Mouse (Mus musculus): ENCODE measurements around the gene Cyp2a4. TPM values are rescaled to one million over a fixed set of nuclear protein-coding genes. Genes with fewer than 3 reads are reported as not detected.
"Not testable (repeated sequence)": the region's sequence is repeated elsewhere in the genome, so short reads cannot be mapped to it uniquely, and the experiment has no call there.

Gene Cyp2a4
- total and polyA plus RNA-seq, 3 experiments: not detected

- H3K79me2 ChIP-seq (replicated peaks; ENCODE audit: control insufficient read depth, extremely low read depth, insufficient read depth, poor library complexity, severe bottlenecking); H3K27ac ChIP-seq (ENCODE audit: insufficient read depth, low read depth); H3K9me3 ChIP-seq (replicated peaks; ENCODE audit: low read length); H3K4me3 ChIP-seq (replicated peaks in 1 of 3; ENCODE audit: low read depth in 2 of 3, low read length in 2 of 3, poor library complexity in 1 of 3); H3K4me2 ChIP-seq (ENCODE audit: insufficient read depth, low read depth, poor library complexity, severe bottlenecking); H3K9ac ChIP-seq (ENCODE audit: insufficient read depth, low read depth); H3K36me3 ChIP-seq (replicated peaks in 1 of 2; ENCODE audit: control insufficient read depth in 1 of 2, insufficient read depth in 1 of 2, low read length in 1 of 2); dilution Hi-C loops (cut with MboI; ENCODE audit: extremely low pct_ligation_motif_present, extremely low pct_unique_long_range_greater_than_20kb, low sequenced_read_pairs); in situ Hi-C loops (cut with MboI; ENCODE audit: low pct_ligation_motif_present, low pct_unique_long_range_greater_than_20kb, low sequenced_read_pairs); H3K27me3 ChIP-seq (replicated peaks); H3K4me1 ChIP-seq (ENCODE audit: control insufficient read depth in 1 of 2, insufficient read depth in 2 of 2): not testable (repeated sequence)
- peak; percentile 19 for DNase-seq (ENCODE audit: extremely low read depth)
- TF ChIP-seq CTCF (conservative IDR thresholded peaks at IDR 0.05 in 1 of 2, IDR thresholded peaks at IDR 0.05 in 1 of 2; ENCODE audit: low read depth in 2 of 2, low read length in 2 of 2) (peak; percentile 16 to 60; a peak in 3 of 4 replicates), RAD21 (IDR thresholded peaks at IDR 0.05; ENCODE audit: low read depth, low read length) (peak; percentile 41), SMC3 (IDR thresholded peaks at IDR 0.05; ENCODE audit: low read depth, low read length) (peak; percentile 45)
These were observed 13.4 kb downstream of the Cyp2a4 start for GRCm38 (mm10) chr7:26320361-26320760.

GRCm38 (mm10) chr7:26350177-26350576 is 43.2 kb downstream of the Cyp2a4 start:
- H3K4me3 ChIP-seq (replicated peaks in 1 of 3; ENCODE audit: low read depth in 2 of 3, low read length in 2 of 3, poor library complexity in 1 of 3); DNase-seq (ENCODE audit: extremely low read depth); H3K4me2 ChIP-seq (ENCODE audit: insufficient read depth, low read depth, poor library complexity, severe bottlenecking); H3K9ac ChIP-seq (ENCODE audit: insufficient read depth, low read depth); H3K27me3 ChIP-seq (replicated peaks); in situ Hi-C loops (cut with MboI; ENCODE audit: low pct_ligation_motif_present, low pct_unique_long_range_greater_than_20kb, low sequenced_read_pairs); H3K79me2 ChIP-seq (replicated peaks; ENCODE audit: control insufficient read depth, extremely low read depth, insufficient read depth, poor library complexity, severe bottlenecking); H3K4me1 ChIP-seq (ENCODE audit: control insufficient read depth in 1 of 2, insufficient read depth in 2 of 2); H3K9me3 ChIP-seq (replicated peaks; ENCODE audit: low read length); H3K27ac ChIP-seq (ENCODE audit: insufficient read depth, low read depth); dilution Hi-C loops (cut with MboI; ENCODE audit: extremely low pct_ligation_motif_present, extremely low pct_unique_long_range_greater_than_20kb, low sequenced_read_pairs); H3K36me3 ChIP-seq (replicated peaks in 1 of 2; ENCODE audit: control insufficient read depth in 1 of 2, insufficient read depth in 1 of 2, low read length in 1 of 2): not testable (repeated sequence)

- DNase-seq (ENCODE audit: extremely low read depth); H3K27me3 ChIP-seq (replicated peaks); H3K4me3 ChIP-seq (replicated peaks in 1 of 3; ENCODE audit: low read depth in 2 of 3, low read length in 2 of 3, poor library complexity in 1 of 3); H3K9ac ChIP-seq (ENCODE audit: insufficient read depth, low read depth); in situ Hi-C loops (cut with MboI; ENCODE audit: low pct_ligation_motif_present, low pct_unique_long_range_greater_than_20kb, low sequenced_read_pairs); H3K36me3 ChIP-seq (replicated peaks in 1 of 2; ENCODE audit: control insufficient read depth in 1 of 2, insufficient read depth in 1 of 2, low read length in 1 of 2); H3K4me2 ChIP-seq (ENCODE audit: insufficient read depth, low read depth, poor library complexity, severe bottlenecking); H3K79me2 ChIP-seq (replicated peaks; ENCODE audit: control insufficient read depth, extremely low read depth, insufficient read depth, poor library complexity, severe bottlenecking); H3K4me1 ChIP-seq (ENCODE audit: control insufficient read depth in 1 of 2, insufficient read depth in 2 of 2); dilution Hi-C loops (cut with MboI; ENCODE audit: extremely low pct_ligation_motif_present, extremely low pct_unique_long_range_greater_than_20kb, low sequenced_read_pairs); H3K27ac ChIP-seq (ENCODE audit: insufficient read depth, low read depth); H3K9me3 ChIP-seq (replicated peaks; ENCODE audit: low read length): not testable (repeated sequence)
These were observed 45.3 kb downstream of the Cyp2a4 start for GRCm38 (mm10) chr7:26352258-26352657.

GRCm38 (mm10) chr7:26356719-26357118 is 49.8 kb downstream of the Cyp2a4 start:
- H3K36me3 ChIP-seq (replicated peaks in 1 of 2; ENCODE audit: control insufficient read depth in 1 of 2, insufficient read depth in 1 of 2, low read length in 1 of 2); H3K27ac ChIP-seq (ENCODE audit: insufficient read depth, low read depth); H3K9me3 ChIP-seq (replicated peaks; ENCODE audit: low read length); in situ Hi-C loops (cut with MboI; ENCODE audit: low pct_ligation_motif_present, low pct_unique_long_range_greater_than_20kb, low sequenced_read_pairs); H3K27me3 ChIP-seq (replicated peaks); H3K4me1 ChIP-seq (ENCODE audit: control insufficient read depth in 1 of 2, insufficient read depth in 2 of 2); dilution Hi-C loops (cut with MboI; ENCODE audit: extremely low pct_ligation_motif_present, extremely low pct_unique_long_range_greater_than_20kb, low sequenced_read_pairs); H3K79me2 ChIP-seq (replicated peaks; ENCODE audit: control insufficient read depth, extremely low read depth, insufficient read depth, poor library complexity, severe bottlenecking); H3K9ac ChIP-seq (ENCODE audit: insufficient read depth, low read depth); H3K4me3 ChIP-seq (replicated peaks in 1 of 3; ENCODE audit: low read depth in 2 of 3, low read length in 2 of 3, poor library complexity in 1 of 3); H3K4me2 ChIP-seq (ENCODE audit: insufficient read depth, low read depth, poor library complexity, severe bottlenecking); DNase-seq (ENCODE audit: extremely low read depth): not testable (repeated sequence)

Other genes starting within 250 kb of the Cyp2a4 start
- 0.08 and 0.13 TPM in 2 replicates for gene Cyp2b13, start 245.7 kb upstream of the Cyp2a4 start, total RNA-seq (2012; rRNA removed)
- gene Cyp2b13, start 245.7 kb upstream of the Cyp2a4 start, total RNA-seq (2014; rRNA removed): not detected in 2 replicates
- gene Cyp2b13, start 245.7 kb upstream of the Cyp2a4 start, polyA plus RNA-seq (2012; ENCODE audit: insufficient read length, low read depth): not detected in 2 replicates
- not detected in 2 replicates for gene Cyp2b9, start 133.8 kb upstream of the Cyp2a4 start, total RNA-seq (2012; rRNA removed)
- not detected in 2 replicates for gene Cyp2b9, start 133.8 kb upstream of the Cyp2a4 start, total RNA-seq (2014; rRNA removed)
- not detected in 2 replicates for gene Cyp2b9, start 133.8 kb upstream of the Cyp2a4 start, polyA plus RNA-seq (2012; ENCODE audit: insufficient read length, low read depth)
- gene Vmn1r184, start 46.8 kb upstream of the Cyp2a4 start, total RNA-seq (2012; rRNA removed): not detected in 2 replicates
- not detected in 2 replicates for gene Vmn1r184, start 46.8 kb upstream of the Cyp2a4 start, total RNA-seq (2014; rRNA removed)
- not detected in 2 replicates for gene Vmn1r184, start 46.8 kb upstream of the Cyp2a4 start, polyA plus RNA-seq (2012; ENCODE audit: insufficient read length, low read depth)
- gene Nlrp9c, start 96.5 kb downstream of the Cyp2a4 start, total RNA-seq (2012; rRNA removed): not detected in 2 replicates
- not detected in 2 replicates for gene Nlrp9c, start 96.5 kb downstream of the Cyp2a4 start, total RNA-seq (2014; rRNA removed)
- not detected in 2 replicates for gene Nlrp9c, start 96.5 kb downstream of the Cyp2a4 start, polyA plus RNA-seq (2012; ENCODE audit: insufficient read length, low read depth)
- not detected in 2 replicates for gene Nlrp4a, start 127.9 kb downstream of the Cyp2a4 start, total RNA-seq (2012; rRNA removed)
- not detected in 2 replicates for gene Nlrp4a, start 127.9 kb downstream of the Cyp2a4 start, total RNA-seq (2014; rRNA removed)
- not detected in 2 replicates for gene Nlrp4a, start 127.9 kb downstream of the Cyp2a4 start, polyA plus RNA-seq (2012; ENCODE audit: insufficient read length, low read depth)
- gene Nlrp9a, start 227.9 kb downstream of the Cyp2a4 start, total RNA-seq (2012; rRNA removed): not detected in 2 replicates
- gene Nlrp9a, start 227.9 kb downstream of the Cyp2a4 start, total RNA-seq (2014; rRNA removed): not detected in 2 replicates
- not detected in 2 replicates for gene Nlrp9a, start 227.9 kb downstream of the Cyp2a4 start, polyA plus RNA-seq (2012; ENCODE audit: insufficient read length, low read depth)

Measured in CH12.LX (cell line).